Mouse (Mus musculus): ENCODE measurements at regions not wholly inside any gene's neighbourhood (a gene's known extent, or its start where the extent isn't known, plus 50 kb on each side); places are given as distances from the start of the nearest gene placed in this dataset.
"Not testable (repeated sequence)": the region's sequence is repeated elsewhere in the genome, so short reads cannot be mapped to it uniquely, and the experiment has no call there.

DNA sequence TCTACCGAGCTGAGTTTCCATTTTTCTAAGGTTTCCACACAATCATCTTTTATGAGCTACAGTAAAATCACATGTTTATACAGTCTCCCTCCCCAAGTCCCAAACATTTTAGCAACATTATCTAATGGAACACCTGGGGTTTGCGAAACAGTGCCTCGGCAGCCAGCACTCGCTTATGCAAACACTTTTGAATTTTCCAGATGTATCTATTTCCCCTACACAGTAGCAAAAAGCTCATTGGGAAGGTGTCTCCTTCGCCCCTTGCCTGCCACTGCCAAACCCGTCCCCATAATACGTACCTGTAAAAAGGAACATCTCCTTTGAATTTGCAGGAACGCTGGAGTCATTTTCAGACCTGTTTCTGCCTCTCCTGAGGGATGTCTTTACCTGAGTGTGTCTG, 149.6 kb upstream of the Mocs1 start:
- DNase-seq (ENCODE audit: low spot score in 2 of 2): no peak

DNA sequence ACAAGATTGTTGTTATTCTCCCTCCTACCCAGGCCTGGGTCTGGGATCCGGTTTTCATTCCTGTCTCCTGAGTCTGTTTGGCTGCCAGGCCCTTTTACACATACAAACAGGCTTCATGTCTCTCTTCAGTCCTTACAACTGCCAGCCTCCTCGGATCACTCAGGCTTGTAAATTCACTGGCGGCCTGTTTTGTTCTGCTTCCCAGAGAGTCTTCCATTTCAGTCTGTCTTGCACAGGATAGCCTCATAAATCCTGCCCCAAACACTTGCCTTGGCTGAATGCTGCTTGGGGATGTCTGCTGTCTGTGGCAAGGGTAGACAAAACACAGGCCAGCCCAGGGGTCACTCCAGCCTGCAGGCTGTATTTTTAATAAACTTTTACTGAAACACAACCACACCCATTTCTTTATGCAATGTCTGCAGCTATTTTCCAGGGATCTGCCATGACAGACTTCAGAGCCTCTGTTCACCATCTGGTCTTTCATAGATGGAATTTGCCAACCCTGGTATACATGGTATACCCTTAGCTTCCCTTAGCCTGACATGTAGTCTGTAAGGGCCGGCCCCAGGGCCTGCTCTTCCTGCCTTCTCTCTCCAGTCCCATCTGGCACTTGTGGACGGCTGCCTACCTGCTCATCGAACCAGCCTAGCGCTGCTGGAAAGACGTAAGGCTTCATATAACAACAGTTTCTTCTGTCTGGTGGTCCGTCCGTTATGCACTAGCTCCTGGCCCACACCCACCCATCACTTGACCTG, 149.0 kb upstream of the Mocs1 start:
- no peak for DNase-seq (ENCODE audit: low spot score in 2 of 2)

DNA sequence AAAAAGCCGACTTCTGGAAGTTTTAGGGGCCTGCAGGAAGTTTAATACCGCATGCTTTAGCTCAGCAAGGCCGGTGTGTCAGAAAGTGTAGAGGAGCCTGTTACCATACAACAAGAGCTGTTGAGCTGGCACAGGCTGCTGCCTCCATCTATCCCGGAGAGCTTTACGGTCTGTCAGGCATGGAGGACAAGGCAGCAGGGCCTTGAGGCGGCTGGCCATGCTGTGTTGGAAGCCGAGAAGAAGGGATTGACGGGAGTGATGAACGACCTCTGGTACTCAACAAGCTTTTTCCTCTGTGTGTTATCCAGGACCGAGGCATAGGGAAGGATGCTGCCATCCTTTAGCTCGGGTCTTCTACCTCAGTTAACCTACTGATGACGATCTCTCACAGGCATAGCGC, 146.8 kb upstream of the Mocs1 start:
- no peak for DNase-seq (ENCODE audit: low spot score in 2 of 2)

DNA sequence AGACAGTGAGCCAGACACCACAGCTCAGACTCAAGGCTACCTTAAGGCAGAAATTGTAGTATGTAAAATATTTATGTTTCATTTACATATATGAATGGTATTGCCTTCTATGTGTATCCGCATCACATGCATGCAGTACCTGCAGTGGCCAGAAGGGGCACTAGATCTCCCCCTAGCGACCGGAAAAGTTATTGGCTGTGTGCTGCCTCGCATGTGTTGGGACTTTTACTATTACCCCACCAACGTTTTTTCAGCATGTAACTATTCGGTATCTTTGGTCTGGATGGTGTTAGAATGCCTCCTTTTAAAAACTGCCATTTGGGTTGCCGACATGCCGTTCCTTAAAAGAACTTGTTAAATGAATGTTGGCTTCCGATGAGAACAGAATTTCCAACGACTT, 145.7 kb upstream of the Mocs1 start:
- DNase-seq (ENCODE audit: low spot score in 2 of 2): peak in 1 of 2 experiments; percentile 32

DNA sequence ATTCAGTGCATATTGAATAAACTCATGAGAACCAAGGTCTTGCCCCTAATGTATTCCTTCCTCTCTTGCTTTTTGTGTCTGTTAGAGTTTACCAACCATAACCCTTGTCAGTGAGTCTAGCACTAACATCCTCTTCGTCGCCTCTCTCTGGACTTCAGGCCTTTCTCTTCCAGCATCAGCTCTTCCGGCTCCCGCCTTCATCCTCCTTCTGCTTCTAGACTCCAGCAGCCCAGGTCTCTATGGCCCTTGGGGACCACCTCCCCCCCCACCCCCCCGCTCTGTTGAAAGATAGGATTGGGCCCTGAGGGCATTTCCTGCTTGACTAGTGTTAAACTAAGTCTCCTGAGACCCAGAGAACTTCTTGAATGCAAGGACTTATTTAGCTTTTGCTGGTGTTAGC, 144.7 kb upstream of the Mocs1 start:
- DNase-seq (ENCODE audit: low spot score in 2 of 2): no peak

DNA sequence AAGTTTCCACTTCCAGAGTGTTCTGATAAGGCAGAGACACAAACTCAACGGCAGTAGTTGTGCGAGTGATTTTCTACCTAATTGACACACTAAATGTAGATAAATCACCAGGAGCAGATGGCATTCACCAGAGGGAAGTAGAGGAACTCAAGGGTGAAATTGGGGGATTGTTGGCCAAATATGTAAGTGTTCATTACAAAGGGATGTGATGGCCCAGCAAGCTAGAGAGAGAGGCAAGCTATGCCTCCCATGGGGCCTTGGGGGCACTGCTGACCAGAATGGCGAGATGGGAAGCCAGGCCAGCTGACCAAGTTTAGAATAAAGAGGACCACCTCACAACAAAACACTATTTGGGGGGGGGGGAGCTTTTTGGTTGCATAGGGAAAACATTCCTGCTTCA, 136.5 kb upstream of the Mocs1 start:
- DNase-seq (ENCODE audit: low spot score in 2 of 2): no peak

DNA sequence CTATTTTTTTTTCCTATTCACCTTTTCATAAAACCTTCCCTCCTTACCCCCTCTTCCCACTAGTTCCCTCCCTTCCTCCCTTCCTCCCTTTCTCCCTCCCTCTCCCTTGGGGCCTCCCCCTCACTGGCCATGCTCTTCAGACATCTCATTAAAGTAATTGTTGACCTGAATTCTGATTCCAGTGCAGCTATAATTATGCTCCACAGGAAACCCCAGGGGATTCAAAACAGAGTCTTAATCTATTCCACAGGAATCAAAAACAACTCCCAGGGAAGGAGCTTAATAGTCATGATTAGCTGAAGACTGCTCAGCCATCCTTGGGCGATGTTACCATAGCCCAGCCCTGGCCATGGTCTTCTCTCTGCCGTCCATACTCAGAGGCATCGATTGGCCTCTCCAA, 123.7 kb upstream of the Mocs1 start:
- no peak for DNase-seq (ENCODE audit: low spot score in 2 of 2)

DNA sequence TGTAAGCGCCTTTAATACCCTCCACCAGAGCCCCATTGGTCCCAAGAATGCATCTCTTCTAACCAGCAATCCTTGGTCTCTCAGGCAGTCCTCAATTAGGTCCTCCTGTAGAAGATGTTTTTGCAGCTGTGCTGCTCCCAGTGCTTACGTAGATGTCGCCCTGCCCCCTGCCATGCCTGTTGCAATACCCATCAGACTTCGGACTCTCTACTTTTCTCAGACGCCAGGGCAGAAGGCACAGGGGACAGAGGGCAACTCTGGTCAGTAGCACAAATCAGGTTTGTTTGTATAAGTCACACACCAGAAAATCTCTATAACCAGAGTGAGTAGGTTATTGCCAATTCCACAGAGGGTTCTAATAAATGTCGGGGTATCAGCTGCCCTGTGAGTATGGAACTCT, 123.0 kb upstream of the Mocs1 start:
- DNase-seq (ENCODE audit: low spot score in 2 of 2): no peak

DNA sequence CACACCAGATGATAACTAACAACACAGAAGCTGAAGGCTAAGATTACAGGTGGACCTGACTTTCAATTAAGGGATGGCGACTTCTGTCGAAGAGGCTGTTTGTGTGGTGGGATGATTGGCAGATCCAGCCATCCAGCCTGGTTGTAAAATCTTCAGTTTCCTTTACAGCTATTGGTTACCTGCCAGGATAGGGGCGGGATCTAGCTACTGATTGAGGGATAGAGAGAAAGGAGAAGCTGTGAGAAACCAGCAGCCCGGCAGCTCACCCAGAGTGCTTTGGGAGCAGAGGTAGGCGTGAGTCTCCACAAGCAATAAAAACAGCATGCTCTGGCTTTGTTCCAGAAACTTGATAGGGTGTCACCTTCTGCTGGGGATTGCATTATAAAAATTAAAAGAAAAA, 119.1 kb upstream of the Mocs1 start:
- DNase-seq (ENCODE audit: low spot score in 2 of 2): peak; percentile 82 to 87

DNA sequence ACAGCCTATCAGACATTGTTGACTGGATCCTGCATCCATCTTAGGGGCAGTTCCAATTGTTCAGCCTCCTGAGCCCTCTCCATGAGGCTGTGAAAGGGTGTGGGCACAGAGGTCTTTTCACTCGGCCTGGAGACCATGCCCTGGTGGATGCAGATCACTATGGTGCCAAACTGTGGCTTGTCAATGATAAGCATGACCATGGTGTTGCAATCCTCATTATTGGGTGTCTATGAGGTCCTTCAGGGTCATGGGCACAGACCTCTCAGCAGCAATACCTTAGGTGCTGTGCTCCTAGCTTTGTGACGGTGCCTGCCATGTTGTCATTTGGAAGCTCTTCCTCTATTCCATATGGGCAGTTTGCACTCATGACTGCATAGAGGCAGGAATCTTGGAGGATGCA, 114.0 kb upstream of the Mocs1 start:
- DNase-seq (ENCODE audit: low spot score in 2 of 2): no peak

DNA sequence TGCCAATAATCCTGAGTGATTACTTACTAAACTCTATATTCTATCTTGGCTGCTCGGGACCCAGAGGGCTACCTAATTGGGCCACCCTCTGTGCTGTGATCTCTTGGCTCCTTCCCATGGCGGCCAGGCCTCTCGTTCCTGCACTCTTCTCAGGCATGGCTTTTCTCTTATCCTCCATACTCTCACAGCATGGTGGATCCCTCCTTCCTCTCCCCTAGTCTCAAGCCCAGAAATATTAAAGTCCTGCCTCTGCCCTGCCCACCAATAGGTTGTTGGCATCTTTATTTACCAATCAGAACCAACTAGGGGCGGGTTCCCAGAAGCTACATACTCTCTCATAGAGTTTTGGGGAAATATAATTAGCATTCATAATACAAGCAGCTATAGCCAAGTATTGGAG, 100.6 kb upstream of the Mocs1 start:
- DNase-seq (ENCODE audit: low spot score in 2 of 2): no peak

DNA sequence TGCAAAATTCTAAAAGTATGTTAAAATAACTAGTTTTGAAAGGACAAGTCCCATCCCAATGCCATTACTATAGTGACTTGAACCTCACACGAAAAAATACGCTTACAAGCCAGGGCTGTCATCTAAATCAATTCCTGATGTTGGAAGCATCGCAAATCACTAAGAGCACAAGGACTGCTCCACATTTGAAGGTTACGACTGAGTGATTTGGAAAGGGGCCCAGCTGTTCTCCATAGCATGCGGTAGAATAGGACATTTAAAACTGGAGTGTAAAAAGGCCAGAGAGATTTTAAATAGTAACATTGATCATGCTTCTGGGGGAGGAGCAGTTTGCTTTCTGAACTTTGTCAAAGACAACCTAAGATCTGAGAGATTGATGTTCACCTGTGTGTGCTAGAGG, 92.8 kb upstream of the Mocs1 start:
- DNase-seq (ENCODE audit: low spot score in 2 of 2): no peak

DNA sequence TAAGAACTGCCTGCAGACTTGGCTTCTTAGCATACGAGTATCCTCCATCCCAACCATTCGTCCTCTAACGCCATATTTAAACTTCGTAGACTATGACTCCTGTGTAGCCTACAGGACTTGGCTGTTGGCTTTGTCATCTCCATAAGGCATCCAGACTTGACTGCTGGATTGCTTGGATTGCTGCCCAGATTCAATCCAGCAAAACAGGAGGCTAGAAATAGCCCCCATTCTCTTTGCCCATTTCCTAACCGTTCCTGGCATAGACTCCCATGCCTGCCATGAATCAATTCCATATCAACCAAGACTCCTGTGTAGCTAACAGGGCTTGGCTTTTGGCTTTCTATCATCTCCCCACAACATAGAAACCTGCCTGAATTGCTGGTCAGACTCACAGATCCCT, 90.3 kb upstream of the Mocs1 start:
- no peak for DNase-seq (ENCODE audit: low spot score in 2 of 2)

DNA sequence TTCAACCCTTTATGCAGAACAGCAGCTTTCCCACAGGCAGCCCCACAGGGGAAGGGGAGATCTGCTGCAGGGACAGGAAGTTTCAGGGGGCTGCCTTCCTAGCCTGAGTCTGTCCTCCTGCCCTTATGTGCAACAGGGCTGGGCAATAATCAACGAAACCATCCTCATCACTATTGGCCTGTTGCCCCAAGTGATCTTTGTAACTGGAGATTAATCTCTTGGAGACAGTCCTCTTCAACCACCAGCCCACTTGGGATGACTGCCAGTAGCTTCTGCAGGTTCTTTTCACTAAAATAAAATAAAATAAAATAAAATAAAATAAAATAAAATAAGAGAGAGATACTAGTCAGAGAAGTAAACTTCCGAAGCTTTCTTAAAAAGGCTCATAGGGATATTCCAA, 85.5 kb upstream of the Mocs1 start:
- DNase-seq (ENCODE audit: low spot score in 2 of 2): no peak

DNA sequence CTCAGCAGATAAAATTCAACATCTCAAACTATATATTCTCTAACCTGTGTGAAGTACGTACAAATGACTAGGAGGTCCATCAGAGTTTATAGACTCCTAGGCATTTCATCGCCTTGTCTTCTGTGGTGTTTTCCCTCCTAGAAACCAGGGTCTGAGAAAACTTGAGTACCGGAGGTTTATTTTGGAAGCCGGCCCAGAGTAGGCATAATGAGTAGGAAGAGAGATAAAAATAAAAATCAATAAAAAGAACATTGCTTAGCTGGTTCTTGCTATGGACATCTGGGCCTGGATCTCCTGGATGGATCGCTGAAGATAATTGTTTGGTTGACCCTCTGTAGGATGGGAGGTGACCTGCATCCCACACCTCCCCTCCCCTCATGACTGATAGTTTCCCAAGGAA, 81.5 kb upstream of the Mocs1 start:
- peak in 1 of 2 experiments; percentile 13 for DNase-seq (ENCODE audit: low spot score in 2 of 2)

DNA sequence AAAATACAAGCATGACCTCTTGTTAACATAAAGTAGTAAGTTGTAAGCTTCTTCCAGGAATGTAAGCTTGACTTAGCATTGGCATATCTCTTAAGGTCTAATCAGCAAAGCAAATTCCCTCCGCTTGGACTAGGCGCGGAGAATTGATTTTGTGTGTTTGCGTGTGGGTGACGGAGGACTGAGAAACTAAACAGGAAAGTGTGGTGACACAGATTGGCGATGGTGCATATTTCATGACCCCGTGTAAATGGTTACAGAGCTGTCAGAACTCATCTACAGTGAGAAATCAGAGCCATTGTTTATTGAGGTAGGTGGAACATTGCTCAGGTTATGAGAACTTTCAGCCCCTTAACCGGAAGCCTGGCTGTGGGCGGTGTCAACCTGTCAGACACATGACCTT, 78.8 kb upstream of the Mocs1 start:
- no peak for DNase-seq (ENCODE audit: low spot score in 2 of 2)

DNA sequence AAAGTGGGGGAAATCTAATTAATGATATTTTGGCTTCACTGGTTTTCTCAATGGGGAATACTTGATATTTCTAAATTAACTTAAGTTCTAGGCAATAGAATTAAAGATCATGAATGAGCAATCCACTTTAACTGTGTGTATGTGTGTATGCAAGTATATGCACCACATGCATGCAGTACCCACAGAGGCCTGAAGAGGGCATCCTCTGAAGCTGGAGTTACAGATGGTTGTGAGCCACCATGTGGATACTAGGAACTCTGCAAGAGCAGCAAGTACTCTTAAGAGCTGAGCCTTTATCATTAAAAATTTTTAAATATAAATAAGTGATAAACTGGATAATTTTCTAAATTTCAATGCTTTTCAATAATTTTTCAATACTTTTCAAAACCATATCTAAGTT, 69.0 kb upstream of the Mocs1 start:
- DNase-seq (ENCODE audit: low spot score in 2 of 2): no peak

DNA sequence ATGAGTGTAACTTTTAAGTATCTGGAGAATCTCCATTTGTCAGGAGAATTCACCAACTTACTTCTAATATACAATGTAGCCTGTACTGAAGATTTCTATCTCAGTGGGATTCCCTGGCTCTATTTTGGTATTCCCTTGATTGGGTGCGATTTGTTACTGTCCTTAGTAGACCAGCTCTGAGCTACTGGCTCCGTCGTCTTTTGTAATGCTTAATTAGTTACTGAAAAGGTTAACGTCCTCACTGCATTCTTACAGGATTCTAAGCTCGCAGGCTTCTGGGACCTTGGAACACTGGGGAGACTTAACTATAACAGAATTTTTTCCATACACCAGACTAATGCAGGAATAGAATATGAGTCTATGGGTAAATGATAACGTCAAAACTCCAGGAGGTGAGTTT, 67.9 kb upstream of the Mocs1 start:
- DNase-seq (ENCODE audit: low spot score in 2 of 2): not testable (repeated sequence)

DNA sequence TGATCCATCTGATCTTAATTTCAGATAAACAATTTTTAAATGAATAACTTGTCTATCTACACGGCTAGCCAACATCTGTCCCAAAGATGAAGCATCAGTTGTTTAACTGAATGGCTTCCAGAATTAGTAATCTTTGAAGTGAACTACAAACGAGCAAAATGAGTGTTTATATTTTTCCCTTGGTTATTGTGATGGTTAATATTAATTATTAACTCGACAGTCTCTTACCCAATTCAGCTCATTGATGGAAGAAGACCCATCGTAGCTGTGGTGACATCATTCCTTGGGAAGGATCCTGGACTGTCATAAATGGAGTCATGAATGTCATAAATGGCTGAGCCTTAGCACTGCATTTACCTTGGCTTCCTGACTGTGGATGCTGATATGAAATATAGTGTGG, 60.4 kb upstream of the Mocs1 start:
- DNase-seq (ENCODE audit: low spot score in 2 of 2): no peak

DNA sequence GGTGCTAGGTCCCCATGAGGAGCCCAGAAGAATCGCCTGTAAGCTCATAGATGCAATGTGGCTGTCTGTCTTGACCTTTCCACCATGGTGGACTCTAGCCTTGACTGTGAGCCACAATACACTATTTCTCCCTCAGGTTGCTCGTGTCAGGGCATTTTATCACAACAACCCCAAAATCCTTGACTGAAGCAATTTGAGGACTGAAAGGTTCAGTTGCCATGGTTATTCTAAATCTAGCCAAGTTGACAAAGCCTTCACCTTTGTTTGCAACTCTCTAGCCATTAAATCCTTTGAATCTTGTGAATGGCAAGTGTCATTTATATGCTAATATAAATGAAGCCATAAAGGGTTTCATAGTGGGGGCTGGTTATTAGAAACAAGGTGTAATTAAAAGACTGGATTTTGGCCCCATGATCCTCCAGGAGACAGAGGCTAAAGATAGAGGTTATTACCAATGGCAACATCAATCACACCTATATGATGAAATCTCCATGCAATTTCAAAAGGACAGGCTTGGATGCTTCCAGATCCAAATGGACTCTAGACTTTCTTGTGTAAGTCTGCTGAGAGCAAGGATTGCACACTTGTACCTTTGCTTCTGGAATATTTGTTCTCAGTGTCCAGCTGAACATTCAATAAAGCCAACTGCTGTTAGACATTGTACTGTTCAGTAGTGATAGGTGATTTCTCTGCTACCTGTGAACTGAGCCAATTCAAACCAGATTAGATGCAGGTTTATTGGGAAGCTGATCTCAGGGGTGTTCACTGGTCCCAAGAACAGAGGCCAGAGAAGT, 59.5 kb upstream of the Mocs1 start:
- DNase-seq (ENCODE audit: low spot score in 2 of 2): no peak

DNA sequence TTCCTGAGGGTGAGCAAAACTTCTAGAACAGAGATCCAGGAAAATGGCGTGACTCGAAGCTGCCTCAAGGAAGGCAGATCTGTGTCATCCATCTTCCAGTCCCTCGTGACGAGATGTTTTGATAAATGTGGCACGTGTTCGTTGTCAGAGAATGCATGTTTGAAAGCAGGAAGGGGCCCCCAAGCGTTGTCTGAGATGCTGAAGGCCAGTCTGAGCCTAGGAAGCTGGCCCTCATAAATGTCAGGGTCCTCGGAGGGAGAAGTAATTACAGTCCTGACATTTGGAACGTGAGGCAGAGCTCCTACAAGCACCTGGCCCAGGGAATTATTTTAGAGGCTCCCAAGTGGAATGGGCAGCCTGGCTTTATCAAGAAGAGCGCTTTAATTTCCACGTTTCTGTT, 50.5 kb upstream of the Mocs1 start:
- no peak for DNase-seq (ENCODE audit: low spot score in 2 of 2)

Measured in layer of hippocampus, postnatal 10 days (tissue).